Mouse (Mus musculus) stomach, postnatal 0 days (tissue): ENCODE data around the gene Vmn2r33. TPM values are rescaled to one million over a fixed set of nuclear protein-coding genes. Genes with fewer than 3 reads are reported as not detected.
"Not testable (repeated sequence)": the region's sequence is repeated elsewhere in the genome, so short reads cannot be mapped to it uniquely, and the experiment has no call there.

Experiments
- ATAC-seq: fragments of 200-750 bp; cut with Nextera tagmentation; 2 replicates; pipeline ENCODE4 v1.8.0; 2017; ENCODE audit not compliant: low FRiP score, low TSS enrichment
- DNase-seq: peaks from one replicate; pipeline ENCODE4 v3.0.0-alpha.2; 2016; ENCODE audit warnings: low spot score
- H3K27ac ChIP-seq: fragments of 300-500 bp; sonication (generic); replicated peaks from 2 replicates; pipeline ENCODE4 v1.5.1; 2014; ENCODE audit warnings: mild to moderate bottlenecking, control low read depth
- H3K27me3 ChIP-seq: fragments of 300-500 bp; sonication (generic); 2 replicates; pipeline ENCODE4 v1.6.1; 2014; ENCODE audit warnings: low read length; ENCODE audit not compliant: control insufficient read depth, insufficient read depth
- H3K36me3 ChIP-seq: fragments of 300-500 bp; sonication (generic); 2 replicates; pipeline ENCODE4 v1.6.1; 2014; ENCODE audit warnings: low read length, mixed read lengths; ENCODE audit not compliant: control insufficient read depth, insufficient read depth
- H3K4me1 ChIP-seq: fragments of 300-500 bp; sonication (generic); replicated peaks from 2 replicates; pipeline ENCODE4 v1.6.1; 2014; ENCODE audit warnings: antibody characterized with exemption; ENCODE audit not compliant: control insufficient read depth, insufficient read depth
- H3K4me2 ChIP-seq: fragments of 300-500 bp; sonication (generic); replicated peaks from 2 replicates; pipeline ENCODE4 v1.6.1; 2014; ENCODE audit warnings: low read depth, mild to moderate bottlenecking, control low read depth, moderate library complexity
- H3K4me3 ChIP-seq: fragments of 300-500 bp; sonication (generic); 2 replicates; pipeline ENCODE4 v1.5.1; 2014; ENCODE audit warnings: low read depth, low read length, control low read depth
- H3K9ac ChIP-seq: fragments of 300-500 bp; sonication (generic); 2 replicates; pipeline ENCODE4 v1.6.1; 2014; ENCODE audit warnings: mild to moderate bottlenecking, low read length, control low read depth, mixed read lengths
- H3K9me3 ChIP-seq: fragments of 300-500 bp; sonication (generic); 2 replicates; pipeline ENCODE4 v1.6.1; 2016; ENCODE audit warnings: low read length; ENCODE audit not compliant: control insufficient read depth
- polyA plus RNA-seq: library from polyadenylated mRNA; unstranded; fragments of >200 nt; fragmentation: Nextera tagmentation; extraction: Ambion mirVana; gene quantifications from 2 replicates; pipeline ENCODE4 v1.2.1, GENCODE M21; 2015

Gene Vmn2r33
- polyA plus RNA-seq = not detected in 2 replicates

GRCm38 (mm10) chr7:7566686-7567085, at the start of gene Vmn2r33:
TSS of gene Vmn2r33 (minus strand) at chr7:7566786.
- not testable (repeated sequence) for H3K4me2 ChIP-seq, H3K9me3 ChIP-seq, DNase-seq, ATAC-seq, H3K4me1 ChIP-seq, H3K36me3 ChIP-seq, H3K4me3 ChIP-seq, H3K27ac ChIP-seq, H3K27me3 ChIP-seq, H3K9ac ChIP-seq

Other genes with a start within 250 kb of the Vmn2r33 start
- gene Vmn2r30, start 229.2 kb downstream of the Vmn2r33 start, polyA plus RNA-seq = 0.01 TPM in 1 of 2 replicates, not detected in the other
- gene Gm45783, start 192.2 kb downstream of the Vmn2r33 start, polyA plus RNA-seq = not detected in 2 replicates
- gene Vmn2r31, start 167.1 kb downstream of the Vmn2r33 start, polyA plus RNA-seq = 0.01 TPM in 1 of 2 replicates, not detected in the other
- gene Vmn2r32, start 86.8 kb downstream of the Vmn2r33 start, polyA plus RNA-seq = not detected in 2 replicates
- gene Vmn2r34, start 122.7 kb upstream of the Vmn2r33 start, polyA plus RNA-seq = not detected in 2 replicates